Mouse (Mus musculus) kidney, adult 2 months (tissue): ENCODE data around the gene Aatf. TPM values are rescaled to one million over a fixed set of nuclear protein-coding genes. Genes with fewer than 3 reads are reported as not detected.

Source experiments
- DNase-seq: peaks from one replicate; pipeline ENCODE4 v3.0.0; 2021
- H3K27ac ChIP-seq: fragments of 200-500 bp; 2 replicates; pipeline ENCODE4 v1.5.1; 2012; ENCODE audit warnings: low read depth, low read length, control low read depth, inconsistent platforms; ENCODE audit not compliant: insufficient read depth
- H3K27me3 ChIP-seq: fragments of 200-500 bp; replicated peaks from 2 replicates; pipeline ENCODE4 v1.6.1; 2012; ENCODE audit warnings: mild to moderate bottlenecking, moderate library complexity, low read length, inconsistent platforms; ENCODE audit not compliant: control insufficient read depth, insufficient read depth
- H3K36me3 ChIP-seq: fragments of 200-500 bp; 2 replicates; pipeline ENCODE4 v1.6.1; 2012; ENCODE audit warnings: mild to moderate bottlenecking, moderate library complexity, low read length, inconsistent platforms; ENCODE audit not compliant: control insufficient read depth, insufficient read depth
- H3K4me1 ChIP-seq: fragments of 200-500 bp; 2 replicates; pipeline ENCODE4 v1.6.1; 2011; ENCODE audit warnings: low read length; ENCODE audit not compliant: control insufficient read depth, insufficient read depth
- H3K4me3 ChIP-seq: fragments of 200-500 bp; 2 replicates; pipeline ENCODE4 v1.5.1; 2011; ENCODE audit warnings: mild to moderate bottlenecking, low read depth, low read length, control low read depth; ENCODE audit not compliant: insufficient read depth
- CTCF ChIP-seq: fragments of 200-500 bp; conservative IDR thresholded peaks from 2 replicates; pipeline ENCODE4 v1.5.1; 2011; ENCODE audit warnings: low read depth, mild to moderate bottlenecking, control low read depth, low read length, moderate library complexity, mixed read lengths; ENCODE audit not compliant: insufficient read depth, insufficient read length
- POLR2A ChIP-seq: fragments of 200-500 bp; IDR thresholded peaks from one replicate; pipeline ENCODE4 v1.6.1; 2011; ENCODE audit warnings: low read depth, low read length, control low read depth
- WGBS: fragments of 180-500 bp; shearing (Covaris S2); methylation state at CpG from one replicate; pipeline ENCODE4 v1.1.7; 2018; 5-methylcytosine and 5-hydroxymethylcytosine counted together
- polyA plus RNA-seq: library from polyadenylated mRNA; depleted of rRNA; stranded (reverse); fragments of >200 nt; gene quantifications from 2 replicates; pipeline ENCODE4 v1.2.3, GENCODE M21; 2012; rRNA removed

The Aatf gene
- polyA plus RNA-seq, 1 experiment, result 12.7 TPM

- 88% methylated on average over 13 of the region's 13 CpGs for WGBS
- peaks cover 2% of the 10 kb centered on the region for H3K36me3 ChIP-seq
- no peak for TF ChIP-seq POLR2A
- no peak for TF ChIP-seq CTCF
- H3K4me3 ChIP-seq, result no peak overlapping the region
- no peak overlapping the region for H3K27ac ChIP-seq
- H3K27me3 ChIP-seq, result no peaks in the 10 kb centered on the region
- DNase-seq, result no peak
- no peaks in the 10 kb centered on the region for H3K4me1 ChIP-seq
These were observed 136.6 kb downstream of the Aatf start for GRCm38 (mm10) chr11:84376510-84377365.

- TF ChIP-seq CTCF (no peak), POLR2A (no peak)
- Histone ChIP-seq H3K4me1 (no peaks in the 10 kb centered on the region), H3K27me3 (no peaks in the 10 kb centered on the region), H3K4me3 (no peak overlapping the region), H3K36me3 (peaks cover 2% of the 10 kb centered on the region), H3K27ac (no peak overlapping the region)
- WGBS, result 61% methylated on average over 3 of the region's 3 CpGs
- no peak for DNase-seq
These were observed 137.3 kb downstream of the Aatf start for GRCm38 (mm10) chr11:84375951-84376496.

- Histone ChIP-seq H3K36me3 (peaks cover 2% of the 10 kb centered on the region), H3K4me1 (no peaks in the 10 kb centered on the region), H3K27me3 (no peaks in the 10 kb centered on the region), H3K27ac (no peak overlapping the region), H3K4me3 (no peak overlapping the region)
- DNase-seq, result no peak
- TF ChIP-seq POLR2A (no peak), CTCF (no peak)
- 91% methylated on average over 4 of the region's 4 CpGs for WGBS
These were observed 140.2 kb downstream of the Aatf start for GRCm38 (mm10) chr11:84373122-84373521.

Other genes with a start within 250 kb of the Aatf start
- gene Lhx1, start 12.0 kb upstream of the Aatf start, polyA plus RNA-seq, result 12.8 and 16.7 TPM in 2 replicates